Mouse (Mus musculus) adipocyte (in vitro differentiated cells): ENCODE data around the gene Kansl1.

Experiments
- DNase-seq: peaks from one replicate; pipeline ENCODE4 v3.0.0-alpha.2; 2016; ENCODE audit warnings: low spot score

The Kansl1 gene

GRCm38 (mm10) chr11:104363823-104364600, 104.6 kb downstream of the Kansl1 start:
- DNase-seq: no peak

DNA sequence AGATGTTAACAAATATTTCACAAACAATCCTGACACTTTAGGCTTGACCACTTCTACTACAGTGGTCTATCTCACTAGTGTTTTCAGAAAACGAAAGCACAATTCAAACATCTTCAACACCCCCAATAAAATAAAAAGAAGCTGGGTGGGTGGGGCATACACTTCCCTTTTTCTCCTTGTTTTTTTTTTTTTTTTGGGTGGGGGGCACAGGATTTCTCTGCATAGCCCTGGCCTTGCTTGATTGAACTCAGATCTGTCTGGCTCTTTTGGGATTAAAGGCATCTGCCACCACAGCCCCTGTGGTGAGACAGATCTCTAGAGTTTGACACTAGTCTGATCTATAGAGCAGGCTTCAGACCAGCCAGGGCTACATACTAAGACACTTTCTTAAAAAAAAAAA, 106.0 kb downstream of the Kansl1 start:
- DNase-seq: no peak

GRCm38 (mm10) chr11:104361790-104362189, 106.9 kb downstream of the Kansl1 start:
- peak; percentile 20 for DNase-seq

- DNase-seq: peak; percentile 47
Measured at GRCm38 (mm10) chr11:104346931-104347330, 121.7 kb downstream of the Kansl1 start.

- no peak for DNase-seq
Measured at GRCm38 (mm10) chr11:104334946-104335345, 133.7 kb downstream of the Kansl1 start.

DNA sequence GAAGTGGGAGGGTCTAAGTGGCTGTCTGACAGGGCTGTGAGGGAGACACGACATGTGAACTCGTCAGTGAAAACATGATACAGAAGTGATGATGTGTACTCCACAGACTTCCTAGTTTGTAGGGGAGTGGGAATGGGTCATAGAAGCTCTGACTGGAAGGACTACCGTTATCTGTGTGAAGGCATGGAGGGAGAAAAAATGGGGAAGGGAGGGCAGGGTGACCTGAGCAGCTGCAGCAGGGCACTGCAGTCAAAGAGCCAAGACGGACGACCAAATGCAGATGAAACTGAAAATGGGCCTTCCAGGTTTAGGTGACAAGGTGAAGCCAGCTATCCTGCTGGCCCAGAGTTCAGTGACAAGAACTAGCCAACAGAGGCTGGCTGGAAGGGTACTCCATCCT, 134.5 kb downstream of the Kansl1 start:
- DNase-seq: no peak

- DNase-seq: no peak
Measured at GRCm38 (mm10) chr11:104332105-104332504, 136.6 kb downstream of the Kansl1 start.

DNA sequence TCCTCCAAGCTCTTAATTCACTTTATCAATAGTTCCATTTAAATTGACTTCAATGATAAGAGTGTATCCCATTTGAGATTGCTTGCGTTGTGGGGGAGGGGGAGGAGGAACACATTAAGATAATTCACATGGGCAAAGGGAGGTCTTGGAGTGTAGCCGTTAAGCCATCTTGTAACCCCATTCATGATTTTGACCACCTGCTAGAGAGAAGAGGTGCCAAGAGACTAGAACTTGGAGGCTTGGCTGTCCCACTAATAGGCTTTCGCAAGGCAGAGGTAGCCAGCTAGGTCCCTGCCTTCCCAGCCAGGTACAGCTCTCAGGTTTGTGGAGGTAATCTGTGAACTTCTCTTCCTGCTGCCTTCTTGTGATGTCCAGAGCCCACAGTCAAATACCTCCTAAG, 137.5 kb downstream of the Kansl1 start:
- no peak for DNase-seq

DNA sequence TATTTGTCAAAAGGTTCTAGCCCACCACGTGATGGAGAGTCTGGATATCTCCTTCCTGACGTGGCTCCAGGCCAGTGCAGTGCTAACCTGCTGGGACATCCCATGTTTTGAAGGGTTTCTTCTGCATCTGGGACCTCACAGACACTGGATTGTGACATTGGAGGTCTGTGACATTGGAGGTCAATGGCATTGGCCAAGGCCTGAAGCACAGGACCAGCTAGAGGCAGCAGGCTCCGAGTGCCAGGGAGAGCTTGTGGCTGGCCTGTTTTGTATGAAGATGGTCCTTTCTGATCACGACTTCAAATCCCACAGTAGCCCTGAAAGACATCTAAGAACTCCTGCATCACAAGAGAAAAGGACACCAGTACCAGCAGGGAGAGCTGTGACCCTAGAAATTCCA, 138.5 kb downstream of the Kansl1 start:
- DNase-seq: no peak

GRCm38 (mm10) chr11:104329185-104329926, 139.3 kb downstream of the Kansl1 start:
- no peak for DNase-seq

DNA sequence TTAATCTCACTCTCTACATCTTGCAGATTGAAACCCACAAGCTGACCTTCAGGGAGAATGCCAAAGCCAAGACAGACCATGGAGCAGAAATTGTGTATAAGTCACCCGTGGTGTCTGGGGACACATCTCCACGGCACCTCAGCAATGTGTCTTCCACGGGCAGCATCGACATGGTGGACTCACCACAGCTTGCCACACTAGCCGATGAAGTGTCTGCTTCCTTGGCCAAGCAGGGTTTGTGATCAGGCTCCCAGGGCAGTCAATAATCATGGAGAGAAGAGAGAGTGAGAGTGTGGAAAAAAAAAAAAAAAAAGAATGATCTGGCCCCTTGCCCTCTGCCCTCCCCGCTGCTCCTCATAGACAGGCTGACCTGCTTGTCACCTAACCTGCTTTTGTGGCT, 140.7 kb downstream of the Kansl1 start:
- DNase-seq: no peak

DNA sequence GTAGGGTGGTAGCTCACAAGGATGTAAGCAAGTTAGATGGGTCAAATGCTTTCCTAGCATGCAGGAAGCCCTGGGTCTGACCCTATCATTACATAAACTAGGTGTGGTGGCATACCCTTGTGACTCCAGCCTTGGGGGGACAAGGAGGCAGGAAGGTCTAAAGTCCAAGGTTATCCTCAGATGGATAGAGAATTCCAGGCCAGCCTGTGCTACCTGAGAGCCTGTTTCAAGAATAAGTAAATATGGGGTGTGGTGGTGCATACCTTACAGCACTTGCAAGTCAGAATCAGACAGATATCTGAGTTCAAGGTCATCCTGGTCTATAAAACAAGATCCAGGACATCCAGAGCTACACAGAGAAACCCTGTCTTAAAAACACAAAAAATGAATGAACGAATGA, 141.2 kb downstream of the Kansl1 start:
- DNase-seq: no peak

DNA sequence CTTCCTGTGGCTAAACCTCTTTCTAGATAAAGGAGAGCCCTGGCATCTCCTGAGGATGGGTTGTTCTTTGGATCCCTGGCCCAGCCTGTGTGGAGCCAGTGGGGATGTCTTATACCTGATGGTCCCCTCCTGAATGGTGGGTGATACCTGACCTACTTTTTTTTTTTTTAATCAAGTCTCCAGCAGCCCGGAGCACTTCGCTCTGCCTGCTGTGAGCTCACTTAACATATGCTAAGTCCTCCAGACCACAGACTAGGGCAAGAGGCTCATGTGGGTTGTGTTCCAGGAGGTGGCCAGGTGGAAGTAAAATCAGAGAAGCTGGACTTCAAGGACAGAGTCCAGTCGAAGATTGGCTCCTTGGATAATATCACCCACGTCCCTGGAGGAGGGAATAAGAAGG, 146.5 kb downstream of the Kansl1 start:
- no peak for DNase-seq

- no peak for DNase-seq
Measured at GRCm38 (mm10) chr11:104320511-104320910, 148.2 kb downstream of the Kansl1 start.

DNA sequence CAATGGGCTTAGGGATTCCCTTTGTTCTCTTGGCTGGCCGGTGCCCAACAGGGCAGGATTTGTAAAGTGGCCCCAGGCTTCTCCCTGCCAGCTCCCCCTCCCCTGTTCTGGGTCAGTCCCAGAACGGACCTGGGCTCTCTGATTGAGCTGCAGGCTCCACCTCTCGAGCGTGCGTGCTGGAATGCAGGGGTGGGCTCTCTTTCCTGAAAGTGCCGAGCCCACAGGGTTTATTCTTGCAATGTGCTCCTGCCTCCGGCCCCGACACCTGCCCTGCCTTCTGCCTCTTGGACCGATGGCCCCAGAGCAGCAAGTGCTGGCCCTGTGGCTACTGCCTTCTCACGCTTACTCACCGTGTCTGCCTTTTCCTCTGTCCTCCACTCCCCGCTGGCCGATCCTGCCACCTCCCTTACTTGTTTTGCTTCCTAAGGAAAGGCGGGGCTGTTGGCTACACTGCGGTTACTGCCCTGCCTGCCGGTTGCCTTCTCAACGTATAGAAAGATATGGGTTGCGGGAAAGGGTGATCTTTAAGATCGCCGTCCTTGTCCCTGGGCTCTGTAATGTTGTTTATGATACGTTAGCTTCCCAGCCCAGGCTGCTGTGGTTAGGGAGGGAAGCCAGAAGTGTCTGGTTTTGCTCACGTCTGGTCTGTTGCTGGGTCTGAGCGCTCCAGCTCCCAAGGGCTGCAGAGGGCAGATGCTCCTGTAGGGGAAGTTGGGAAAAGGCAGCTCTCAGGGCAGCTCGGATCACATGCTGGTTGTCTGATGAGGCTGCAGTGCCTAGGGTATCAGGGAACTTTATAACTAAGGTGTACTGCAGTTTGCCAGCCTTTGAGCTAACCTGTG, 149.5 kb downstream of the Kansl1 start:
- DNase-seq: no peak

GRCm38 (mm10) chr11:104317631-104318030, 151.0 kb downstream of the Kansl1 start:
- DNase-seq: no peak

GRCm38 (mm10) chr11:104316685-104317400, 151.8 kb downstream of the Kansl1 start:
- peak; percentile 56 for DNase-seq

GRCm38 (mm10) chr11:104315703-104316102, 153.0 kb downstream of the Kansl1 start:
- peak; percentile 90 for DNase-seq

DNA sequence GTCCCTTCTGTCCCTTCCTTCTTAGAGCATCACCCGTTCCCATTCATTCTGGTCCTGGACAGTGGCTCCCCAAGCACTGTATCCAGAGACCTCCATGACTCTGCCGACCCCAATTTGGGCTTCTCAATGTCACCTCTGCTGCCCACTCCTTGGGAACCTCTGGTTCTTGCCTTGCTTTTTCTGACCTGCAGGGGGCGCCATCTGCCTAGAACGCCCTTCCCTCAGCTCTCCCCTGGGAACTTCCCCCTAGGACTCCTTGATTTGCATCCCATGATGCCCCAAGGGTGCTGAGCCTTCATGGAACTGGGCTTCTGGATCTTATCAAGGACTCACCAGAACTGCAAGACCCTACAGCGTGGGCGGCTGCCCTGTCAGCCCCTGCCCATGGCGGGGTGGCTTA, 157.0 kb downstream of the Kansl1 start:
- no peak for DNase-seq

DNA sequence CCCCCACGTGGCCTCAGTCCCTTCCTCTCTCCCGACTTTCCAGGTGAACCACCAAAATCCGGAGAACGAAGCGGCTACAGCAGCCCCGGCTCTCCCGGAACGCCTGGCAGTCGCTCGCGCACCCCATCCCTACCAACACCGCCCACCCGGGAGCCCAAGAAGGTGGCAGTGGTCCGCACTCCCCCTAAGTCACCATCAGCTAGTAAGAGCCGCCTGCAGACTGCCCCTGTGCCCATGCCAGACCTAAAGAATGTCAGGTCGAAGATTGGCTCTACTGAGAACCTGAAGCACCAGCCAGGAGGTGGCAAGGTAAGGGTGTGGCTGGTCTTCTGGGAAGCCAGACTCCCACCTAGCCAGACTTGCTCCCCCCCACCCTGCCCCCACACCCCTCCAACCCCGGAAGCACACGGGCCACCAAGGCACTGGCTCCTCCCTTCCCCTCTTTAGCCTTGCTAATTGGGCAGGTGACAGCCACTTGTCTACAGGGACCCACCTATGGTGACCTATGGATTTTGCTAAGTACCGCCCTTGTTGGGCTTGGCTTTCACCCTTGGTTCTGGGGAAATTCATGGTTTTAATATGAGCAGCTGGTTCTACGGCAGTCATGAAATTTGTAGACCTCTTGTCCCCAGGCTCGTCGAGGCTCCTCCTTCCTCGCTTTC, 158.3 kb downstream of the Kansl1 start:
- no peak for DNase-seq
